Mouse (Mus musculus) stomach, embryonic 16.5 days (tissue): ENCODE data around the gene Tns4. TPM values are rescaled to one million over a fixed set of nuclear protein-coding genes. Genes with fewer than 3 reads are reported as not detected.

Experiments
- ATAC-seq: fragments of 200-750 bp; cut with Nextera tagmentation; 2 replicates; pipeline ENCODE4 v1.8.0; 2017; ENCODE audit warnings: moderate number of reproducible peaks, moderate TSS enrichment; ENCODE audit not compliant: insufficient read depth, low FRiP score
- H3K27ac ChIP-seq: fragments of 300-500 bp; sonication (generic); 2 replicates; pipeline ENCODE4 v1.5.1; 2014; ENCODE audit warnings: low read length
- H3K27me3 ChIP-seq: fragments of 300-500 bp; sonication (generic); 2 replicates; pipeline ENCODE4 v1.6.1; 2014; ENCODE audit warnings: low read length, control low read depth, mixed read lengths; ENCODE audit not compliant: control insufficient read depth, insufficient read depth
- H3K36me3 ChIP-seq: fragments of 300-500 bp; sonication (generic); 2 replicates; pipeline ENCODE4 v1.6.1; 2014; ENCODE audit warnings: low read length; ENCODE audit not compliant: control insufficient read depth, insufficient read depth
- H3K4me1 ChIP-seq: fragments of 300-500 bp; sonication (generic); 2 replicates; pipeline ENCODE4 v1.6.1; 2014; ENCODE audit warnings: low read length, control low read depth, mixed read lengths; ENCODE audit not compliant: control insufficient read depth, insufficient read depth
- H3K4me2 ChIP-seq: fragments of 300-500 bp; sonication (generic); 2 replicates; pipeline ENCODE4 v1.6.1; 2014; ENCODE audit warnings: low read depth, low read length, mixed read lengths
- H3K4me3 ChIP-seq: fragments of 300-500 bp; sonication (generic); replicated peaks from 2 replicates; pipeline ENCODE4 v1.5.1; 2014; ENCODE audit warnings: mild to moderate bottlenecking, low read length
- H3K9ac ChIP-seq: fragments of 300-500 bp; sonication (generic); 2 replicates; pipeline ENCODE4 v1.6.1; 2014; ENCODE audit warnings: low read length
- H3K9me3 ChIP-seq: fragments of 300-500 bp; sonication (generic); replicated peaks from 2 replicates; pipeline ENCODE4 v1.6.1; 2016; ENCODE audit warnings: low read length, control low read depth; ENCODE audit not compliant: control insufficient read depth
- WGBS: fragments of 180-500 bp; shearing (Covaris S2); extraction: QIAGEN DNeasy Blood & Tissue Kit; methylation state at CpG from one replicate; pipeline ENCODE4 v1.1.7; 2014; 5-methylcytosine and 5-hydroxymethylcytosine counted together
- polyA plus RNA-seq: library from polyadenylated mRNA; unstranded; fragments of >200 nt; fragmentation: Nextera tagmentation; extraction: Ambion mirVana; gene quantifications from 2 replicates; pipeline ENCODE4 v1.2.1, GENCODE M21; 2015

Gene Tns4
- polyA plus RNA-seq, 1 experiment from 2014 or later = 1.8 TPM

DNA sequence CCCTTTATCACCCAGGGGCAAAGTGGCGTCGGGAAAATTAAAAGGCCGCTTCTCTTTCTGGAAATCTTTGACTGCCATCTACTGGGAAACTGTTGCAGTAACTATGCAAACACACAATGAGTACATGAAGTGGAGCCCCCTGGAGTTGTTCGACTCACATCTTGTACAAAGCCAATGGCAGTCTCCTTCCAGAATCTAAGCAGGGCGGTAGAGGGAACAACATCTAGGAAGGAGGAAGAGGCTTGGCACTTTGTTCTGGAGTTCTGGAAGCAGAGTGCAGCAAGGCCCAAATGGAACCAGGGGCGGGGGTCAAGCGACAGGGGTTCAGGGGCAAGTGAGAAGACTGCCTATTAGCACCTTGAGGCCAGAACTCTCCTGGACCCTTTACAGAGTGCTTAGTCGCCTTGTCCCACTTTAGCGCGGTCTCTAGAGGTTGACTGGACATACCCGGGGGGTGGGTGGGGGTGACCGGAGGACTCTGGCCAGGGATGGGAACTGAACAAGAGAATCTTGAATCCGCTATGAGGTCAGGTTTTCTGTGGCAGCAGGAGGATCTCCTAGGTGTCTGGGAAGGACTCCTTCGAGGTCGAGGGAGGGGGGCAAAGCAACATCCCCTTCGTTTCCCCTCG is 48.6 kb downstream of the Tns4 start:
- H3K4me1 ChIP-seq = peaks cover 20% of the 10 kb centered on the region
- peak overlapping the region; percentile 61 for H3K4me3 ChIP-seq
- peak overlapping the region; percentile 92 for H3K4me2 ChIP-seq
- peak overlapping the region; percentile 89 for H3K27ac ChIP-seq
- WGBS = 1% methylated on average over 17 of the region's 17 CpGs
- no peaks in the 10 kb centered on the region for H3K9me3 ChIP-seq
- peak overlapping the region; percentile 88 for H3K9ac ChIP-seq
- peak; percentile 22; the same call in 1 of the 2 replicates for ATAC-seq
- no peaks in the 10 kb centered on the region for H3K27me3 ChIP-seq
- no peaks in the 10 kb centered on the region for H3K36me3 ChIP-seq

DNA sequence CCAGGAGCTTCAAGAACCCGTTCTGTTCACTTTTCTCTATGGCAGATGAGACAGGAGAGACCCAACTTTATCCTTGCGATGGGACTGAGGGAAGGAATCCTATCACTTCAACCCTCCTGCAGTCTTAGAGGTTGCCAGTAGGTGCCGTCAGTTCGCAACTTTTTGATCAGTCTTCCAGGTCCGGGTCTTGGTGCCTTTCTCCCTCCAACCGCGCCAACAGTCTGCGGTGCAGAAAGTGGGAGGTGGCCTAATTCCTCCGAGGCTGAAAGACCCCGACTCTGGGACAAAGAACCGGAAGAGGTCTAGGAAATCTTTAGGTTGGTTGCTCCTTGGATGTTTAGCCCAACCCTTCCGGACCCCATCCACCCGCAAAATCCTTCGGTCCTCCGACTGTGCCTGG is 49.3 kb downstream of the Tns4 start:
- peak overlapping the region; percentile 89 for H3K27ac ChIP-seq
- H3K9me3 ChIP-seq = no peaks in the 10 kb centered on the region
- H3K27me3 ChIP-seq = no peaks in the 10 kb centered on the region
- peak overlapping the region; percentile 88 for H3K9ac ChIP-seq
- no peaks in the 10 kb centered on the region for H3K36me3 ChIP-seq
- peak overlapping the region; percentile 92 for H3K4me2 ChIP-seq
- WGBS = under 1% methylated on average over 15 of the region's 15 CpGs
- peak; percentile 65; the same call in 1 of the 2 replicates for ATAC-seq
- H3K4me3 ChIP-seq = peak overlapping the region; percentile 61
- H3K4me1 ChIP-seq = peaks cover 13% of the 10 kb centered on the region

DNA sequence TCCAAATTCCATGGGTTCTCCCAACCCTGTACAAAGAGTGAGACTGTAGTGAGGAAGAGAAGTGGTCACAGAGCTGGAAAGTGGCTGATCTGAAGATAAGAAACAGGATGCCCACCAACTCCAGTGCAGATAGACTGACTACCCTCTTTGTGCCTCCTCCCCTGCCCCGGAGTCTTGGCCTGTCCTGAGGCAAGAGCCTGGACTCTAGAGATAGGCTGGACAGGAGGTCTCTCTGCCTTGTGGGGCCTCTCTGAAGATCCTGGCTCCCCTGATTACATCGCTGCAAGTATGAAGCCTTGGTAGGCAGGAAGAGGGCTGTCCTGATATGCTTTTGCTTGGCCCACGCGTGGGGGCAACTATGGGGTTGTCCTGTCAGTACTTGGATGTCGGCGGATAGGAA is 52.9 kb downstream of the Tns4 start:
- Histone ChIP-seq H3K4me3 (no peak overlapping the region), H3K9ac (no peak overlapping the region), H3K27me3 (no peaks in the 10 kb centered on the region), H3K4me1 (no peaks in the 10 kb centered on the region; the same call in 1 of the 2 replicates), H3K4me2 (no peak overlapping the region), H3K36me3 (no peaks in the 10 kb centered on the region), H3K9me3 (no peaks in the 10 kb centered on the region), H3K27ac (no peak overlapping the region)
- ATAC-seq = no peak
- 78% methylated on average over 6 of the region's 6 CpGs for WGBS

DNA sequence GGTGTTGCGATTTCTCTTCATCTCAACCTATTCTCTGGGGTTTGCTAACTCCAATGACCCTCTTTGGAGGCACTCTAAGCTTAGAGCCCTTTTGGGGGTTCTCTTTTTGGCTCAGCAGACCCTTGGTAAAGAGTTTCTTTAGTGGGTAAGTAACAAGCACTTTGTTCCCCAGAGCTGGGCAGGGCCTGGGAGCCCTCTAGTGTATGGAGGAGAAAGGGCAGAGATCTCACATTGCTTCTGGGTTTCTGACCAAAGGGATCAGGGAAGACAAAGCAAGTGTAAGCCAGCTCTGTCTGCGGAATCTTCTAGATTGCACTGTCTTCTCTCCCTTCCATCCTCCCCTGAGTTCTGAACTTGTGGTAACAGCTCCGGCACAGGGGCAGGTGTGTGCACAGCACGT is 53.8 kb downstream of the Tns4 start:
- no peak overlapping the region for H3K4me3 ChIP-seq
- ATAC-seq = no peak
- H3K4me1 ChIP-seq = no peaks in the 10 kb centered on the region
- H3K9me3 ChIP-seq = no peaks in the 10 kb centered on the region
- H3K27me3 ChIP-seq = no peaks in the 10 kb centered on the region
- H3K27ac ChIP-seq = no peak overlapping the region
- H3K4me2 ChIP-seq = no peak overlapping the region
- no peaks in the 10 kb centered on the region for H3K36me3 ChIP-seq
- H3K9ac ChIP-seq = no peak overlapping the region
- 64% methylated on average over 4 of the region's 4 CpGs for WGBS

DNA sequence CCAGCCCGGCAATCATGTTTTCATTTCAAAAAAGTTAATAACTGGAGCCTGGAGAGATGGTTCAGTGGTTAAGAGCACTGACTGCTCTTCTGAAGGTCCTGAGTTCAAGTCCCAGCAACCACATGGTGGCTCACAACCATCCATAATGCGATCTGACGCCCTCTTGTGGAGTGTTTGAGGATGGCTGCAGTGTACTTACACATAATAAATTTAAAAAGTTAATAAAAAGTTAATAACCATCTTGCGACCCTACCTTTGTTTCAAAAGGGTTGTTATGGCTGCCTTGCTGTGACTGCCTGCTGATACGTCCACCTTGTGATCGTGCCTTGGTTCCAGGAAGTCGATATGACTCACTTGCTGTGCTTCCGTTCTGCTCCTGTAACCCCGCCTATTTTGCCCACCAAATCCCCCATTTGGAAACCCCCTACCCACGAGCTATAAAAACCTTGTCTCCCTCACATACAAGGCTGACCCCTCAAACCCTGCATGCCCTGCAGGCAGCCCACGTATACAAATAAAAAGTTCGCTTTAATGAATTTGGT is 62.1 kb downstream of the Tns4 start:
- Histone ChIP-seq H3K27ac (no peak overlapping the region), H3K9ac (no peak overlapping the region), H3K4me3 (no peak overlapping the region), H3K36me3 (no peaks in the 10 kb centered on the region), H3K4me1 (0 out of 2 replicates have a peak, but pooled peaks cover 6% of the 10 kb centered on the region), H3K9me3 (no peaks in the 10 kb centered on the region), H3K4me2 (no peak overlapping the region), H3K27me3 (no peaks in the 10 kb centered on the region)
- ATAC-seq = no peak
- 83% methylated on average over 12 of the region's 12 CpGs for WGBS

DNA sequence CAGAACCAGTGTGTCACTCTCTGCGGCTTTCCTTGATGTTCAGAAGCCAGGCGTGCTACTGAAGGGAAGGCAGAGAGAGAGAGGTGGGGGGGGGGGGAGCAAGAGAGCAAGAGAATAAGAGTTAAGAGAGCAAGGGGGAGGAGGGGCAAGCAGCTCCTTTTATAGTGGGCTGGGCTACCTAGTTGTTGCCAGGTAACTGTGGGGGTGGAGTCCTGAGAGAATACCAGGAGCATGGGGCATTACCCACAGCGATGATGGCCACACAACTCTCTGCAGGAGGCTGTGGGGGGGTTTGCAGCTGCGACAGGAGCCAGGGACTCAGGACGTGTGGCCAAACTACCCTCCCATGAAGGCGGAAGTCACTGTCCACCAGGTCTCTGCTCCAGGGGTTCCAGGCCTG is 63.2 kb downstream of the Tns4 start:
- Histone ChIP-seq H3K27ac (no peak overlapping the region), H3K4me2 (no peak overlapping the region), H3K27me3 (no peaks in the 10 kb centered on the region), H3K9me3 (no peaks in the 10 kb centered on the region), H3K4me1 (0 out of 2 replicates have a peak, but pooled peaks cover 6% of the 10 kb centered on the region), H3K36me3 (no peaks in the 10 kb centered on the region), H3K4me3 (no peak overlapping the region), H3K9ac (no peak overlapping the region)
- WGBS = 83% methylated on average over 6 of the region's 6 CpGs
- ATAC-seq = no peak

DNA sequence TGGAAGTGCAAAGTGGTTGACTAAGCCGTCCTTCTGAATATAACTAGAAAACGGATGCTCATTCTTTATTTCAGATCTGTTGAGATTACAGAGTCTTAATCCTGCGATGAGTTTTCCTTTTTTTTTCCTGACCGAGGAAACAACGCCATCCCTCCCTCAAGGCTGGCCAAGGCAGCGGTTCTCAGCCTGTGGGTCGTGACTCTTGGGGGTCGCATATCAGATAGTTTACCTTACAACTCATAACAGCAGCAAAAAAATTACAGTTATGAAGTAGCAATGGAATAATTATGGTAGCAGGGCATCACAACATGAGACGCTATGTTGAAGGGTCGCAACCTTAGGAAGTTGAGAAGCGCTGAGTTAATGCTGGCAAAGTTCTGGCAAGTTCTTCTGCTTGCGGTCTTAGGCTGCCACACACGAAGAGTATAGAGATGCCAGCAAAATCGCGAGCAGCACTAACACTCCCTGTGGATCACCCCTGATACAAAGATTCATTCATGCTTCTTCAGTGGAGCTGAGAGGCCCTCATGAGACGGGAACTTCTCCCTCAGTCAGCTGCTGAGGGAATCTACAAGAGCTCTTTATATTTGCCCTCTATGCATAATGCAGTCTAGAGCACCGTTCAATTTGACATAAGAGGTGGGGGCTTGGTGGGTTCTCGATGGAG is 64.5 kb downstream of the Tns4 start:
- H3K9ac ChIP-seq = peak overlapping the region; percentile 59
- ATAC-seq = peak; percentile 22; the same call in 1 of the 2 replicates
- 0 out of 2 replicates have a peak, but pooled peaks cover 6% of the 10 kb centered on the region for H3K4me1 ChIP-seq
- no peaks in the 10 kb centered on the region for H3K9me3 ChIP-seq
- peak overlapping the region; percentile 44 for H3K4me3 ChIP-seq
- peak overlapping the region; percentile 64 for H3K27ac ChIP-seq
- WGBS = 32% methylated on average over 18 of the region's 18 CpGs
- H3K36me3 ChIP-seq = peaks cover 3% of the 10 kb centered on the region; the same call in 1 of the 2 replicates
- H3K27me3 ChIP-seq = no peaks in the 10 kb centered on the region
- H3K4me2 ChIP-seq = peak overlapping the region; percentile 58

DNA sequence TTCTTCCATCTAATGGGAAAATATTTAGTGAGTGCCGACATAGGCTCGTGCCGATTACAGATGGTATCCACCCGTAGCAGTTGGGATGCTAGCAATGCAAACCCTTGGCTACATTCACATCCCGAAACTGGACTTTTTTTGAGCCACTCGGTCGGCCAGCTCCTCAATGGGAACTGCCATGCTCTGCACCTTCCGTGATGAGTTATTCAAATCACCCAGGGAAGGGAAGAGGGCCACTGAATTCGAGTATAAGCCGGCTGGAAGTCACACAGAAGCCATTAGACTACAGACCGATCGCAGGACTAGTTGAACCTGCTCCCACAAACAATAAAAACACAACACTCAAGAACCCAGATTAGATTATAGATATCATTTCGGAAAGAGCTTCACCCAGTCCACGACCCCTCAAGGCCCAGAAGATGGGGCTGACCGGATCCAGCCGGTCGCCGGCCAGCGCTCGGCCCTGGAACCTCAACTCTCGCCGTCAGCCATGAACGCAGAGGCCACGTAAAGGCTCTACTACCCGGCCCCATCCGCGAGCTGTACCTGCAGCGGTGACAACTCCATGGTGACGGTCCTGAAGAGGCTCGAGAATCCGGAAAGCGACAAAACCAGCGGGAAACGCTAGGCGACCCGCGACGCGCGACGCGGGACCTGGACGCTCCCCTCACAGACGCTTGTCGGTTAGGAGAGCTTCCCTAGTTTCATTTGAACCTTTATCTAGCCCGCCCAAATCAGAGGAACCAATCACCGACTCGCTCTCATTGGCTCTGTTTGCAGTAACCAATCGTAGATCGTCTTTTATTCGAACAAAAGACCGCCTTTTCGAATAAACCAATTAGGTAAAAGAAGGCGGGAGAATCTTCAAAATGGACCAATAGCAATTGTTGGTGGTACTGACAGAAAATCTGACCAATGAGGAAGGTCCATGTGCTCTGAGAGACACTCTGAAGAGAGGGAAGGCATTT is 65.3 kb downstream of the Tns4 start, which contains the start of gene Top2a:
TSS of gene Top2a (minus strand) at position 690 of the 968 bp plus-strand sequence.
- peak; percentile 93 for ATAC-seq
- Histone ChIP-seq H3K9ac (peak within 1 kb of the TSS; percentile 84), H3K27ac (peak within 1 kb of the TSS; percentile 64), H3K27me3 (no peaks in the 10 kb centered on the region), H3K9me3 (no peaks in the 10 kb centered on the region), H3K4me1 (0 out of 2 replicates have a peak, but pooled peaks cover 6% of the 10 kb centered on the region), H3K36me3 (peaks cover 3% of the 10 kb centered on the region; the same call in 1 of the 2 replicates), H3K4me2 (peak within 1 kb of the TSS; percentile 58), H3K4me3 (peak within 1 kb of the TSS; percentile 70)
- WGBS = under 1% methylated on average over 54 of the region's 54 CpGs
